Mouse (Mus musculus): ENCODE data around the gene Zfp444. TPM values are rescaled to one million over a fixed set of nuclear protein-coding genes. Genes with fewer than 3 reads are reported as not detected.
"Not testable (repeated sequence)": the region's sequence is repeated elsewhere in the genome, so short reads cannot be mapped to it uniquely, and the experiment has no call there.

The Zfp444 gene
- polyA plus RNA-seq, 1 experiment from 2014 or later: 46.8 TPM

GRCm38 (mm10) chr7:6213144-6213543 is 41.1 kb downstream of the Zfp444 start:
- H3K4me1 ChIP-seq (replicated peaks; ENCODE audit: control insufficient read depth, insufficient read depth, low read length): no peaks in the 10 kb centered on the region
- ATAC-seq (replicated peaks; ENCODE audit: low FRiP score): no peak
- no peaks in the 10 kb centered on the region for H3K27me3 ChIP-seq (replicated peaks; ENCODE audit: control insufficient read depth, insufficient read depth, low read length)
- WGBS: 36% methylated on average over 5 of the region's 5 CpGs
- no peak overlapping the region for H3K4me3 ChIP-seq (ENCODE audit: low read depth, low read length)
- H3K9ac ChIP-seq (ENCODE audit: low read depth, low read length): no peak overlapping the region
- no peaks in the 10 kb centered on the region for H3K9me3 ChIP-seq (ENCODE audit: control insufficient read depth, low read length)
- no peak overlapping the region for H3K4me2 ChIP-seq
- H3K36me3 ChIP-seq (ENCODE audit: control insufficient read depth, insufficient read depth, low read length): no peaks in the 10 kb centered on the region
- DNase-seq (ENCODE audit: low spot score): no peak
- H3K27ac ChIP-seq (ENCODE audit: low read depth, low read length): no peak overlapping the region

GRCm38 (mm10) chr7:6214691-6215090 is 42.7 kb downstream of the Zfp444 start:
- not testable (repeated sequence) for H3K9ac ChIP-seq (ENCODE audit: low read depth, low read length); H3K9me3 ChIP-seq (ENCODE audit: control insufficient read depth, low read length); H3K27me3 ChIP-seq (replicated peaks; ENCODE audit: control insufficient read depth, insufficient read depth, low read length); ATAC-seq (replicated peaks; ENCODE audit: low FRiP score); H3K4me3 ChIP-seq (ENCODE audit: low read depth, low read length); H3K4me2 ChIP-seq; H3K36me3 ChIP-seq (ENCODE audit: control insufficient read depth, insufficient read depth, low read length); H3K27ac ChIP-seq (ENCODE audit: low read depth, low read length); H3K4me1 ChIP-seq (replicated peaks; ENCODE audit: control insufficient read depth, insufficient read depth, low read length); DNase-seq (ENCODE audit: low spot score)
- WGBS: 70% methylated on average over 3 of the region's 4 CpGs

GRCm38 (mm10) chr7:6220147-6220546 is 48.1 kb downstream of the Zfp444 start:
- Histone ChIP-seq H3K4me2 (no peak overlapping the region), H3K27ac (ENCODE audit: low read depth, low read length) (no peak overlapping the region), H3K4me3 (ENCODE audit: low read depth, low read length) (no peak overlapping the region), H3K4me1 (replicated peaks; ENCODE audit: control insufficient read depth, insufficient read depth, low read length) (no peaks in the 10 kb centered on the region), H3K9me3 (ENCODE audit: control insufficient read depth, low read length) (peaks cover 4% of the 10 kb centered on the region; the same call in 1 of the 2 replicates), H3K36me3 (ENCODE audit: control insufficient read depth, insufficient read depth, low read length) (no peaks in the 10 kb centered on the region), H3K27me3 (replicated peaks; ENCODE audit: control insufficient read depth, insufficient read depth, low read length) (no peaks in the 10 kb centered on the region), H3K9ac (ENCODE audit: low read depth, low read length) (no peak overlapping the region)
- ATAC-seq (replicated peaks; ENCODE audit: low FRiP score): no peak
- 44% methylated on average over 3 of the region's 3 CpGs for WGBS
- DNase-seq (ENCODE audit: low spot score): no peak

- Histone ChIP-seq H3K4me1 (replicated peaks; ENCODE audit: control insufficient read depth, insufficient read depth, low read length) (no peaks in the 10 kb centered on the region), H3K36me3 (ENCODE audit: control insufficient read depth, insufficient read depth, low read length) (no peaks in the 10 kb centered on the region), H3K9me3 (ENCODE audit: control insufficient read depth, low read length) (peaks cover 4% of the 10 kb centered on the region; the same call in 1 of the 2 replicates), H3K4me2 (no peak within 1 kb of the TSS), H3K27me3 (replicated peaks; ENCODE audit: control insufficient read depth, insufficient read depth, low read length) (no peaks in the 10 kb centered on the region), H3K27ac (ENCODE audit: low read depth, low read length) (no peak within 1 kb of the TSS), H3K9ac (ENCODE audit: low read depth, low read length) (no peak within 1 kb of the TSS), H3K4me3 (ENCODE audit: low read depth, low read length) (no peak within 1 kb of the TSS)
- WGBS: 86% methylated on average over 12 of the region's 12 CpGs
- DNase-seq (ENCODE audit: low spot score): no peak
- ATAC-seq (replicated peaks; ENCODE audit: low FRiP score): no peak
These were observed 50.0 kb downstream of the Zfp444 start, which contains the start of gene Zscan5b for GRCm38 (mm10) chr7:6221978-6222377. Zscan5b (plus strand) TSS chr7:6222278.

- not testable (repeated sequence) for H3K27me3 ChIP-seq (replicated peaks; ENCODE audit: control insufficient read depth, insufficient read depth, low read length); H3K4me2 ChIP-seq; H3K4me1 ChIP-seq (replicated peaks; ENCODE audit: control insufficient read depth, insufficient read depth, low read length); H3K9me3 ChIP-seq (ENCODE audit: control insufficient read depth, low read length); H3K27ac ChIP-seq (ENCODE audit: low read depth, low read length); H3K36me3 ChIP-seq (ENCODE audit: control insufficient read depth, insufficient read depth, low read length); DNase-seq (ENCODE audit: low spot score); ATAC-seq (replicated peaks; ENCODE audit: low FRiP score); H3K4me3 ChIP-seq (ENCODE audit: low read depth, low read length); H3K9ac ChIP-seq (ENCODE audit: low read depth, low read length)
- WGBS: 56% methylated on average over 8 of the region's 8 CpGs
These were observed 56.5 kb downstream of the Zfp444 start for GRCm38 (mm10) chr7:6228491-6228890.

- no peaks in the 10 kb centered on the region for H3K36me3 ChIP-seq (ENCODE audit: control insufficient read depth, insufficient read depth, low read length)
- H3K4me2 ChIP-seq: no peak overlapping the region
- WGBS: 47% methylated on average over 11 of the region's 11 CpGs
- no peak for DNase-seq (ENCODE audit: low spot score)
- H3K27ac ChIP-seq (ENCODE audit: low read depth, low read length): no peak overlapping the region
- H3K27me3 ChIP-seq (replicated peaks; ENCODE audit: control insufficient read depth, insufficient read depth, low read length): no peaks in the 10 kb centered on the region
- no peak overlapping the region for H3K9ac ChIP-seq (ENCODE audit: low read depth, low read length)
- no peak for ATAC-seq (replicated peaks; ENCODE audit: low FRiP score)
- no peak overlapping the region for H3K4me3 ChIP-seq (ENCODE audit: low read depth, low read length)
- H3K9me3 ChIP-seq (ENCODE audit: control insufficient read depth, low read length): no peaks in the 10 kb centered on the region
- H3K4me1 ChIP-seq (replicated peaks; ENCODE audit: control insufficient read depth, insufficient read depth, low read length): no peaks in the 10 kb centered on the region
These were observed 67.8 kb downstream of the Zfp444 start for GRCm38 (mm10) chr7:6239787-6240186.

- not testable (repeated sequence) for H3K27ac ChIP-seq (ENCODE audit: low read depth, low read length); ATAC-seq (replicated peaks; ENCODE audit: low FRiP score); H3K27me3 ChIP-seq (replicated peaks; ENCODE audit: control insufficient read depth, insufficient read depth, low read length); H3K9me3 ChIP-seq (ENCODE audit: control insufficient read depth, low read length); H3K4me2 ChIP-seq; H3K36me3 ChIP-seq (ENCODE audit: control insufficient read depth, insufficient read depth, low read length); H3K4me3 ChIP-seq (ENCODE audit: low read depth, low read length); H3K9ac ChIP-seq (ENCODE audit: low read depth, low read length); H3K4me1 ChIP-seq (replicated peaks; ENCODE audit: control insufficient read depth, insufficient read depth, low read length); DNase-seq (ENCODE audit: low spot score)
- 16% methylated on average over 1 of the region's 1 CpGs for WGBS
These were observed 68.9 kb downstream of the Zfp444 start for GRCm38 (mm10) chr7:6240841-6241425.

Other genes starting within 250 kb of the Zfp444 start
- gene Vmn1r65, start 161.2 kb upstream of the Zfp444 start, polyA plus RNA-seq (2014; fragmentation: Nextera tagmentation; extraction: Ambion mirVana): not detected in 2 replicates
- gene Nlrp4c, start 127.1 kb upstream of the Zfp444 start, polyA plus RNA-seq (2014; fragmentation: Nextera tagmentation; extraction: Ambion mirVana): not detected in 2 replicates
- gene Zfp787, start 16.2 kb upstream of the Zfp444 start, polyA plus RNA-seq (2014; fragmentation: Nextera tagmentation; extraction: Ambion mirVana): 15.2 and 15.6 TPM in 2 replicates
- gene Galp, start 24.9 kb downstream of the Zfp444 start, polyA plus RNA-seq (2014; fragmentation: Nextera tagmentation; extraction: Ambion mirVana): not detected in 2 replicates
- not detected in 2 replicates for gene Zscan5b, start 50.1 kb downstream of the Zfp444 start, polyA plus RNA-seq (2014; fragmentation: Nextera tagmentation; extraction: Ambion mirVana)
- not detected in 2 replicates for gene Epp13, start 80.5 kb downstream of the Zfp444 start, polyA plus RNA-seq (2014; fragmentation: Nextera tagmentation; extraction: Ambion mirVana)
- gene Zfp667, start 114.4 kb downstream of the Zfp444 start, polyA plus RNA-seq (2014; fragmentation: Nextera tagmentation; extraction: Ambion mirVana): 9.9 and 10.3 TPM in 2 replicates
- gene Zfp583, start 159.1 kb downstream of the Zfp444 start, polyA plus RNA-seq (2014; fragmentation: Nextera tagmentation; extraction: Ambion mirVana): 3.8 and 4.6 TPM in 2 replicates
- 1.3 and 1.5 TPM in 2 replicates for gene Gm3854, start 171.5 kb downstream of the Zfp444 start, polyA plus RNA-seq (2014; fragmentation: Nextera tagmentation; extraction: Ambion mirVana)
- gene Zfp78, start 191.1 kb downstream of the Zfp444 start, polyA plus RNA-seq (2014; fragmentation: Nextera tagmentation; extraction: Ambion mirVana): 1.3 and 2.1 TPM in 2 replicates
- gene Zfp28, start 211.1 kb downstream of the Zfp444 start, polyA plus RNA-seq (2014; fragmentation: Nextera tagmentation; extraction: Ambion mirVana): 4.7 and 5.8 TPM in 2 replicates
- 0.27 TPM in 1 of 2 replicates, not detected in the other for gene Smim17, start 226.5 kb downstream of the Zfp444 start, polyA plus RNA-seq (2014; fragmentation: Nextera tagmentation; extraction: Ambion mirVana)
- not detected in 2 replicates for gene Gm20715, start 238.1 kb downstream of the Zfp444 start, polyA plus RNA-seq (2014; fragmentation: Nextera tagmentation; extraction: Ambion mirVana)